Mouse (Mus musculus): ENCODE measurements around the gene Rabl6.
"Not testable (repeated sequence)": the region's sequence is repeated elsewhere in the genome, so short reads cannot be mapped to it uniquely, and the experiment has no call there.

The Rabl6 gene

GRCm38 (mm10) chr2:25576028-25576850 lies 32.1 kb downstream of the Rabl6 start:
- peak; percentile 58 to 62 for DNase-seq (ENCODE audit: low spot score in 2 of 2)

GRCm38 (mm10) chr2:25575432-25576027 lies 32.8 kb downstream of the Rabl6 start:
- peak; percentile 52 for DNase-seq (ENCODE audit: low spot score in 2 of 2)

GRCm38 (mm10) chr2:25574579-25575431 lies 33.5 kb downstream of the Rabl6 start, which contains the start of the genes Mamdc4 and Phpt1:
Gene Mamdc4 (minus strand): TSS chr2:25574845.
Gene Phpt1 (minus strand): TSS chr2:25575224.
- peak; percentile 93 to 98 for DNase-seq (ENCODE audit: low spot score in 2 of 2)

- DNase-seq (ENCODE audit: low spot score in 2 of 2) = no peak
Observed at GRCm38 (mm10) chr2:25574136-25574535, 34.2 kb downstream of the Rabl6 start.

GRCm38 (mm10) chr2:25573068-25573467 lies 35.3 kb downstream of the Rabl6 start:
- DNase-seq (ENCODE audit: low spot score in 2 of 2) = no peak

- DNase-seq (ENCODE audit: low spot score in 2 of 2) = no peak
Observed at GRCm38 (mm10) chr2:25571221-25571620, 37.1 kb downstream of the Rabl6 start.

GRCm38 (mm10) chr2:25569323-25569722 lies 39.0 kb downstream of the Rabl6 start:
- DNase-seq (ENCODE audit: low spot score in 2 of 2) = no peak

- no peak for DNase-seq (ENCODE audit: low spot score in 2 of 2)
Observed at GRCm38 (mm10) chr2:25568473-25569019, 39.8 kb downstream of the Rabl6 start.

GRCm38 (mm10) chr2:25566558-25566957 lies 41.8 kb downstream of the Rabl6 start:
- no peak for DNase-seq (ENCODE audit: low spot score in 2 of 2)

GRCm38 (mm10) chr2:25565741-25566140 lies 42.6 kb downstream of the Rabl6 start:
- peak in 1 of 2 experiments; percentile 2 for DNase-seq (ENCODE audit: low spot score in 2 of 2)

- DNase-seq (ENCODE audit: low spot score in 2 of 2) = no peak
Observed at GRCm38 (mm10) chr2:25561946-25562345, 46.4 kb downstream of the Rabl6 start.

GRCm38 (mm10) chr2:25560551-25560950 lies 47.8 kb downstream of the Rabl6 start:
- no peak for DNase-seq (ENCODE audit: low spot score in 2 of 2)

- no peak for DNase-seq (ENCODE audit: low spot score in 2 of 2)
Observed at GRCm38 (mm10) chr2:25558774-25559173, 49.5 kb downstream of the Rabl6 start.

- DNase-seq (ENCODE audit: low spot score in 2 of 2) = no peak
Observed at GRCm38 (mm10) chr2:25557964-25558360, 50.4 kb downstream of the Rabl6 start.

- peak; percentile 95 to 96 for DNase-seq (ENCODE audit: low spot score in 2 of 2)
Observed at GRCm38 (mm10) chr2:25557221-25557963, 50.9 kb downstream of the Rabl6 start, which contains the start of gene Edf1. Gene Edf1 (plus strand): TSS chr2:25557847.

GRCm38 (mm10) chr2:25556296-25556695 lies 52.0 kb downstream of the Rabl6 start:
- DNase-seq (ENCODE audit: low spot score in 2 of 2) = no peak

- DNase-seq (ENCODE audit: low spot score in 2 of 2) = not testable (repeated sequence)
Observed at GRCm38 (mm10) chr2:25555479-25555878, 52.8 kb downstream of the Rabl6 start.

GRCm38 (mm10) chr2:25553171-25553786 lies 55.0 kb downstream of the Rabl6 start:
- not testable (repeated sequence) for DNase-seq (ENCODE audit: low spot score in 2 of 2)

GRCm38 (mm10) chr2:25551186-25551585 lies 57.1 kb downstream of the Rabl6 start:
- peak; percentile 41 to 45 for DNase-seq (ENCODE audit: low spot score in 2 of 2)

Measured in right cerebral cortex, adult 2 months (tissue).